Mouse (Mus musculus): ENCODE results near the gene Ppp2r2c.
A peak's percentile ranks its signal among the peaks of the same experiment; 100 is the strongest.
"Not testable (repeated sequence)": the region's sequence is repeated elsewhere in the genome, so short reads cannot be mapped to it uniquely, and the experiment has no call there.

Gene Ppp2r2c

GRCm38 (mm10) chr5:36929376-36929775 is 61.1 kb downstream of the Ppp2r2c start:
- DNase-seq (ENCODE audit: low read depth) = no peak

GRCm38 (mm10) chr5:36933383-36933782 is 65.1 kb downstream of the Ppp2r2c start:
- no peak for DNase-seq (ENCODE audit: low read depth)

GRCm38 (mm10) chr5:36935486-36936473 is 67.5 kb downstream of the Ppp2r2c start:
- no peak for DNase-seq (ENCODE audit: low read depth)

GRCm38 (mm10) chr5:36936548-36936947 is 68.2 kb downstream of the Ppp2r2c start:
- DNase-seq (ENCODE audit: low read depth) = no peak

GRCm38 (mm10) chr5:36938021-36938420 is 69.7 kb downstream of the Ppp2r2c start:
- no peak for DNase-seq (ENCODE audit: low read depth)

GRCm38 (mm10) chr5:36938991-36939390 is 70.7 kb downstream of the Ppp2r2c start:
- not testable (repeated sequence) for DNase-seq (ENCODE audit: low read depth)

- DNase-seq (ENCODE audit: low read depth) = no peak
Observed at GRCm38 (mm10) chr5:36942446-36942845, 74.1 kb downstream of the Ppp2r2c start.

GRCm38 (mm10) chr5:36944552-36944951 is 76.2 kb downstream of the Ppp2r2c start:
- no peak for DNase-seq (ENCODE audit: low read depth)

GRCm38 (mm10) chr5:36945102-36945701 is 76.9 kb downstream of the Ppp2r2c start:
- no peak for DNase-seq (ENCODE audit: low read depth)

- no peak for DNase-seq (ENCODE audit: low read depth)
Observed at GRCm38 (mm10) chr5:36945713-36946112, 77.4 kb downstream of the Ppp2r2c start.

- DNase-seq (ENCODE audit: low read depth) = peak; percentile 39
Observed at GRCm38 (mm10) chr5:36946445-36946844, 78.1 kb downstream of the Ppp2r2c start.

GRCm38 (mm10) chr5:36948831-36949230 is 80.5 kb downstream of the Ppp2r2c start:
- peak; percentile 50 for DNase-seq (ENCODE audit: low read depth)

GRCm38 (mm10) chr5:36950871-36951270 is 82.6 kb downstream of the Ppp2r2c start:
- no peak for DNase-seq (ENCODE audit: low read depth)

- DNase-seq (ENCODE audit: low read depth) = no peak
Observed at GRCm38 (mm10) chr5:36952311-36952710, 84.0 kb downstream of the Ppp2r2c start.

- DNase-seq (ENCODE audit: low read depth) = no peak
Observed at GRCm38 (mm10) chr5:36955366-36955765, 87.1 kb downstream of the Ppp2r2c start.

- peak; percentile 56 for DNase-seq (ENCODE audit: low read depth)
Observed at GRCm38 (mm10) chr5:36958837-36959236, 90.5 kb downstream of the Ppp2r2c start.

GRCm38 (mm10) chr5:36960501-36960900 is 92.2 kb downstream of the Ppp2r2c start:
- no peak for DNase-seq (ENCODE audit: low read depth)

GRCm38 (mm10) chr5:36971587-36971986 is 103.3 kb downstream of the Ppp2r2c start:
- no peak for DNase-seq (ENCODE audit: low read depth)

- DNase-seq (ENCODE audit: low read depth) = no peak
Observed at GRCm38 (mm10) chr5:36975336-36975735, 107.0 kb downstream of the Ppp2r2c start.

GRCm38 (mm10) chr5:36977809-36978208 is 109.5 kb downstream of the Ppp2r2c start:
- DNase-seq (ENCODE audit: low read depth) = no peak

- DNase-seq (ENCODE audit: low read depth) = no peak
Observed at GRCm38 (mm10) chr5:36979001-36979400, 110.7 kb downstream of the Ppp2r2c start.

GRCm38 (mm10) chr5:36979631-36980030 is 111.3 kb downstream of the Ppp2r2c start:
- DNase-seq (ENCODE audit: low read depth) = no peak

- no peak for DNase-seq (ENCODE audit: low read depth)
Observed at GRCm38 (mm10) chr5:36982271-36982670, 114.0 kb downstream of the Ppp2r2c start.

All from c-Kit-positive CD71-negative TER-119-negative erythroid progenitor cells, embryonic 14.5 days (primary cell).